Mouse (Mus musculus) layer of hippocampus, adult 9-10 months (tissue): Measurements from ENCODE around the gene Cacna2d1.

Source experiments
- DNase-seq: peaks from one replicate; pipeline ENCODE4 v3.0.0; 2022; ENCODE audit warnings: low spot score

Cacna2d1 gene

DNA sequence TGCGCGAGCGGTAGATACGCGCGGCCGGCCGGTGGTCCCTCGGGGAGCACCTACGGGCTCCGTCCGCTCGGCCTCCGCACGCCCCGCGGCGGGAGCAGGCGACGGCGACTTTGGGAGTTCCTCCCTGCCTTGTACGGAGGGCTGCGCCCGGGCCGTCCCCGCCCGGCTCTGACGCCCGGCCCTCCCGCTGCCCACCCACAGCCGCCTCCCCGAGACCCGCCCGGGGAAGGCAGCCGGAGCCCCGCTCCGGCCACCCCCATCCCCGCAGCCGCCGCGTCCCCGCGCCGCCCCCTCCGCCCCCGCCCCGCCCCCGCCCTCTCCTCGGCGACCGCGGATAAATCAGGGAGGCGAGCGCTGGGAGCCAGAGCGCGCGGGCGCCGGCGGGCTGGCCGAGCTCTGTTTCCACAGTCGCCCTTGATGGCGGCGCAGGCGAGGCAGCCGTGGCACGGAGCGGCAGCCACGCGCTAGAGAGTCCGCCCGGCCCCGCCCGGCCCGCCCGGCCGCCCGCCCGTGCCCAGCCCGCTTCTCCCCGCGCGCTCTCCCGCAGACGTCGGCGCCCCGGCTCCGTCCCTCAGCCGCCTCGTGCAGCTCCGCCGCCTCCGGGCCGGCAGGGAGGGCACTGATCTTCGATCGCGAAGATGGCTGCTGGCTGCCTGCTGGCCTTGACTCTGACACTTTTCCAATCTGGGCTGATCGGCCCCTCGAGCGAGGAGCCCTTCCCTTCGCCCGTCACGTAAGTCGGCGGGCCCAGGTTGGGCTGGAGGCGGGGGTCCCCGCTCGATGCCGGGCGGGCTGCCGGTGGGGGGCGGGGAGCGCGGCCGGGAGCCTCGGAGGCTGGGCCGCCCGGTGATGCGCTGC is at the start of gene Cacna2d1:
TSS of gene Cacna2d1 (plus strand) at position 316 of the 858 bp plus-strand sequence.
- DNase-seq = no peak

DNA sequence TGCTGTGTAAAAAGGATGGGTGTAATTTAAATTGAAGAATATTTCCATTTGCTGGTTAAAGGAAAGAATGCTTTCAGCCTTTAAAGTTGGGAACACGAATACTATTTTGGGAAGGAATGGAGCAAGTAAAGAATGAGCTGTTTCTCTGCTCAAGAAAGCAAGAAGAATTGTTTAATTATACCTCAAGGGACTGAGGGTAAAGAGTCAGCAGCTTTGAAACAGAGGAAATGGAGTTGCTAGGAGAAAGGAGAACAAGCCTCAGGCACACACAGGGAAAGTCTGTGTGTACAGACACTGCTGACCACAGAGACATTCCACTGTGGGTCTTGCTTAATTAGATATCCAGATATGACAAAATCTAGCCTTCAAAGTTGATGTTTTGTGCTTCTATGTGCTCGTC is 39.4 kb upstream of the Cacna2d1 start:
- no peak for DNase-seq

DNA sequence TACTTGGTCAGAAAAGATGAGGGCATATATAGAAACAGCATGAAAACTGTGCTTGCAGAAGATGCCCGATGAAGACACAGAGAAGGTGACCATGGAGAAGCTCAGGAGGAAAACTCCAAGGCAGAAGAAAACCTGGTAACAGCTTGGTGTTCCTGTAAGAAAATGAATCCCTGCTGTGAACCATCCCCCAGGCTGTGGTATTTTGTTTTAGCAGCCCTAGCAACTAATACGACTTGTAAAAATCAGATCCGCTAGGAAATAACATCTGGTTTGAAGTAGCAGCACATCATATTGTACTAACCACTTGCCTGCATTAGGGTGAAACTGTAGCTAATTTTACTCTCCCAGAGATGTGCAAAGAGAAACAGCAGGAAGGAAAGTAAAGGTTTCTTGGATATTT is 37.8 kb upstream of the Cacna2d1 start:
- DNase-seq = no peak

DNA sequence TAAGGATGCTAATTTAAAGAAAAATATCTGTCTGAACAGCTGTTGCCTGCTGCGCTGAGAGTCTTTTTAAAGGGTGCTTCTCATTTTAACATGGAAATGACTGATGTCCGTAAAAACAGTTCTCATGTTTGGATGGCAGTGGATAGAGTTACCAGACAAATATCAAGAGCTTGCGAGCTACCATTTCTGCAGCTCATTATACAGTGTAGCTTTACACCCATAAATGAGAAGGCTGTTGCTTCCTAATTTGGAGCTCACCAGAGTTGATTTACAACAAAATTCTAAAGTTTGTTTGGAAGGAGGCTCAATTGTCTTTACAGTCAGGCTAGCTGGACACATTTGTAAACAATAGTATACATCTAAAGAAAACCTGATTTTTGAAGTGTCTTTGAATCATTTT is 28.0 kb upstream of the Cacna2d1 start:
- no peak for DNase-seq

DNA sequence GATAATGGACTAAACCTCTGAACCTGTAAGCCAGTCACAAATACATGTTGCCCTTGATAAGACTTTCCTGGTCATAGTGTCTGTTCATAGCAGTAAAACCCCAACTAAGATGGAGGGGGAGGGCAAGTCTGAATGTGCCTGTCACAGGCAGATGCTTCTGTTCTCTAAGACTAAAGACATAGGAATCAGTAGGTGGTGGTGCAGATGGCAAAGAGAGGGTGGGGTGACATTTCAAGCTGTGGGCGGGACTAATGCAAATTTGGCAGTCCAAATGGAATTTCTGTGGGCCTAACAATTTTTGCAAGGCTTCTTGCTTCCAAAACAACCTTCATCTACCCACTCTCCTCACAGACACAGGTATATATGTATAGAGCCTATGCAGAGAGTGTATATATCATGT is 19.6 kb upstream of the Cacna2d1 start:
- no peak for DNase-seq

DNA sequence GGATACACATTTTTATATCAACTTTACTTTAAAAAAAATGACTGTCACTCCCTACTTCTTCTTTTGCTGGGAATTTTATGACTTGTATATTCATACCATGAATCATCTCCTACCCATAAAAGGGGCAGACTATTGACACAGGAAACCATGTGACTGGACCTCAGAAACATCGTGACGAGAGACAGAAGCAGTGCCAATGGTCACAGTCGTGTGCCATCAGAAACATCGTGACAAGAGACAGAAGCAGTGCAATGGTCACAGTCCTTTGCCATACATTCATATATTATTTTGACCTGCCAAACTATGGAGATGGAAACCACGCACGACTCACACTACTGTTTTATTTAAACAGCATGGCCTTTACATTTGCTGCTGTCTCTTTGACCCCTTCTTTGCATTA is 6.0 kb upstream of the Cacna2d1 start:
- no peak for DNase-seq

DNA sequence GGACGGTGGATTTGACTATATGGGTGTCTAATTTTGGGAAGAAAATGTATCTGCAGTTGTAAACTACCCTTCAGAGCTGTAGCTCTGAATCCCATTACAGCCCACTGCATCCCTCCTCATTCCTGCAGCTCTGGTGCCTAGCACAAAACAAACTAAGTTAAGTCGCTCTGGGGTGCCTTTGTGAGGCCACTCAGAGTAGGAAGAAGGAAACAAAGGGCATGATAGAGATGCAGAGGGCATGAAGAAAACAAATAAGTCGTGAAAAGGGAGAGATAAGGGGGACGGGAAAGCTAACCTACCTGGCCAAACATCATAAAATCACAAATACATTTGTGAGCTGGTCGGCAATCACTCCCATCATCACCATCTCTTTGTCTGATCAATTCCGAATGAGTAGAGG is 1.5 kb upstream of the Cacna2d1 start:
- DNase-seq = no peak

DNA sequence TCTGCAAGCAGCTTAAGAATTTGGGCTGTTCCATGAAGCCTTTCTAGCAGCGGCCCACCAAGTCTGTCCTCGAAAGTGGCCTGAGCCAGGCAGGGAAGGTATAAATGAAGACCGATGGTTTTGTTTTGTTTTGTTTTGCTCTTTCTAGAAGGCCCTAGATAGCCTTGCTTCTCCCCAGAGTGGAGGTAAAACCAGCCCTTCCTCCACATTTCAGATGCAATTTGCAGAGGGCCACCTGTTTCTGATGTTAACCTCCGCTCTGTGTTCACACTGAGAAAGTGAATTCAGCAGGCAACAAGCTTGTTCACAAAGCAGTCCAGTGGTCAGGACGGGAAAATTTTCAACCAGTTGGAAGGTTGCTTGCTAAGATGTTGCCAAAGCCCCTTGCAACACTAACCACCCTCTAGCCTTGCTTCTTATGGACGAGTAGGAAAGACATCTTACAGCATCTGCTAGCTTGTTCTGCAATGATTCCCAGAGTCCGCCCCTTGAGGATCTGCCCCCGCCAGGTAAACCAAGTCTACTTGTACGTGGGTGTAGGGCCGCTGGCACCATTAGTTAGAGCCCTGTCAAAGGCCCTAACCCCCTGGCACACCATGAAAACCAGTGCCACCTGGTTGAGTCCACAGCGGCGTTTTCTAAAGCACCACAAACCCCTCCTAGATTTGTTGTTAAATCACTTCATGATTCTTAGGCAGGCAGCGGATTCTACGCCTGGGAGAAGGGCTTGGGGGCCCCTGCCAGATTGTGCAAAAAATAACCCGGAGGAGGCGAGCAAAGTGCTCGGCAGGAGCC is 713 bp upstream of the Cacna2d1 start:
- DNase-seq = no peak

DNA sequence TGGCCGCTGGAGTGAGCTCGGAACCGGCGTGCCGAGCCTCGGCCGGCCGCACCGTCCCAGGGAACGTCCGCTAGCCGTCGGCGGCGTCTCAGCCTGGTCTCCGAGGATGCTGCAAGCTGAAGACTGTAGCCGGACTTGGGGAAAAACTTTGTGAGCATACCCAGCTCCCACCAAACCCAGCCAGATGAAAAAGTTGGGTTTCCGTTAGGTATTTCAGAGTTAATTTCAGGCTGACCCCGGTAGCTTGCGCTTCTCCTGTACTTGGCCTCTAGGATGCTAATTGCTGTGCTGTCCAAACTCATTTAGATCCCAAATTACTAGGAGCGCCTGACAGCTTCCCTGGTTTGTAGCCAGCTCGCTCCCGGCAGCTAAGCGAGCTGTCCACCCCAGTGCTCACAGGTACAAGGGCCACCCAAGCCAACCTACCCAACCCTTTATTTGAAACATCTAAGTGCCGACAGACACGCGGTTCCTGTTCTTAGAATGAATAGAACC is 790 bp downstream of the Cacna2d1 start:
- no peak for DNase-seq

DNA sequence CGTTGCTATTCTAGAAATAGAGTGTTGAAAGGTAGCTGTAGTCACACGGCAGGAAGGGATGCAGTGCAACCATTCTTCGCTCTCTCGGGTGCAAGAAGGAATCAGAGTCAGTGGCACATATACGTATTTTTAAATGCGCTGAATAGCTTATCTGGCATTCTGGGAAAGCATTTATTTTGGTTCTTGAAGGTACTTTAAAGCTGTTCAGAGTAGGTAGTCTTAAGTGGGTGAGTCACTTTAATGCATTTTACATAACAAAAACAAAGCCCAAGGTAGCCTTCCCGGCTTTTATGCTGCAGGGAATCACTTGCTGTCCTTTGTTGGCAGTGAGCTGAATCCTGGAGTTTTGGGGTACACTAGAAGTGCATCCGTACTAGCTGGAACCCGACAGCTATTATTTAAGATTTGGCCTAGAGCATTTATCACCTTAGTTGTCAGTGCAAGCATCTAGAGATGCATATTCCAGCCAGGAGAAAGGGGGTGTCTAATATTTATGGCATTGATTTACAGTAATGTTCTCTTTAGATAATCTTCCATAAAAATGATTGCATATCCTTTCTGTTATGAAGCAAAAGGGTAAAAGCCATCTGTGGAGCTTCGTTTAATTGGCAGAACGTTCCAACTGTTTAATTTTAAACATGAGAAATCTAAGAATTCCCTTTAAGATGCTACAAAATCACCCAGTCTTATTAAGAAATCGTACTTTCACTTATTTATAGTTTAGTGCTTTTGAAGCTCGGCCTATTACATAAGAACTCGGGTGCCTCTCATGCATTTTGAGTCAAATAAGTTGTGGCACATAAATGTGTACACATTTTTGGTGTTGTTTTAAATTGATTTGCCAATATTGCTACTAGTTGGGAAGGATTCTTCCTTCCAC is 1.6 kb downstream of the Cacna2d1 start:
- no peak for DNase-seq

DNA sequence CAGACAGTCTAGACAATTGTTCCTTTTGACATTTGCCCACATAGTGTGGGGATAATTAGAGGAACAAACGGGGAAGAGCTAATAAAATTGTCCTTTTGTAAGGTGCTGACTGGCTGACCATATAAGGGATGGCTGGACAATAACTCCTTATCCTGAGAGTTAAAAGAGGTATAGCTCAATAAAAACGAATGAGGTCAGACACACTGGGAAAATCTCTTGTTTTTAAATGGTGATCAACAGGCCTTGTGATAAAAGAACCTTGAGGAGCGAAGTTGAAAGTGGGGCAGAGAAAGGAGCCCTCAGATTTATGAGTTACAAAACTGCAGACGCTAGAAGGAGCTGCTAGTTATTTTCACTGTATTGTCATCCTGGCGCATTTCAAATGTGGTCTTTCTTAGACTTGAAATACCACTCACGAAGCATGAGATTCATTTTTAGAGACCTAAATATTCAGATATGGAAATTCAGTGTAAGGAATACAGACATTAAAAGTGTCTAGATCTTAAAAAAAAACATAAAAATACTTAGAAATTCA is 6.8 kb downstream of the Cacna2d1 start:
- DNase-seq = no peak

DNA sequence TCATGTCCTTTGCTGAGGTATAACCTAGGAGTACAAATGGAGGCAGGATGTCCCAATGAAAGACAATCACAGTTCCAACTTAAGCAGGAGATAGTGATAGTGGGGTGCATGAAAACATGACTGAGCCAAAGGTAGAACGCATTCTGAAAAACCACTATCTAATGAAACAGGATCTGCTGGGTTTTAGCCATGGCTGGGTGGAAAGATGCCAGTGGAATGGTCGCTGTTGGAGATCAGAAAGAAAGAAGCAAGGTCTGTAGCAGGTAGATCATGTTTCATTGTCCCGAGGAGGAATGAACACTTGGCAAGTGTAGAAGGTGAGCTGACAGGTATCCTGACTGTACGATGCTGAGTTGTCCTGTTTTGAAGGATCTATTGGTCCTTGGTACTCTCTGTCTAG is 7.6 kb downstream of the Cacna2d1 start:
- DNase-seq = no peak

DNA sequence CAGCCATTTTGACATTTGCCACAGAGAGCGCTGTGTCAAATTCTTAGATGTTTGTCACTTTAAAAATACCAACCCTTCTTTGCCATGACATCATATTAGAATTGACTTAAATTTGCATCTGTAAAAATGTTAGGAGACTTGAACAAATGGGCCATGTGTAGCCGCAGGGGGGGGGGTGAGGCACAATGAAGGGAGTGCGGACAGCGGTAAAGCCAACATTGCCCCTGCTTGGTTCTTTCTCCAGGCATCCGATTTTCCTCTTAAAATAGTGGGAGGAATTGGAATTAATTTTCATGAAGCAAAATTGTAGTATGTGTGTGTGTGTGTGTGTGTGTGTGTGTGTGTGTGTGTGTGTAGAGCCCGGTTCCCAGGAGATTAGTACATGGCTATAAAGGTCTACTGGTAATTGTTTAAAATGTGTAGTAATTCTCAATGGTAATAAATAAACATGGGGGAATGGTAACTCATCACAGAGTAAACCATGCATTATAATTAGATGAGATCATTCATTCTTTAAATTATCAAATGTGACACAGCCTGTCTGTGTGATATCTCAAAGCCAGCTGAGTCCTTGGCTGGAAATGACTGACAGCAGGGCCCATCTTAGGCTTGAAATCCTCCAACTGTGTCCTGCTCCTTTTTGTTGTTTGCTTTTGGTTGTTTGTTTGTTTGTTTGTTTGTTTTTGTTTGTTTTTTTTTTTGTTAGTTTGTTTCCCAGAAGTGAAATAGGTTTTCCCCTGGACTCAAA is 14.0 kb downstream of the Cacna2d1 start:
- DNase-seq = no peak

DNA sequence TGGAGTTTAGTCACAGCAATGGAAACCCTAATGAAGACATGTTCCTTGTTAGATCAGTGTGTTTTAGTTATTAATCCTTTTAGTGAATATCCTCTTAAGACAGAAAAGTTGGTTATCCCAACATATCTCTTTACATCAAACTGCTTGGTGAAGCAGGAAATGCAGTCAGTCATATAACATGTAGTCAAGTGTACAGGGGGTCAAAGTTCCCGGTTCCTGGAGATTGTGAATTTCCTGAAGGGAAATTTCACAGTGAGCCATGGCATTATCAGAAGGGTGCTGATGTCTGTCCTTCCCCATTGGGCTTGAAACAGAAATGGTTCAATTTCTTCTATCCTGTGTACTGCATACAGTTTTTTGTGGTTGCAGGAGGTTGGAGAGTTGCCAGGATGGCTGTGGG is 25.3 kb downstream of the Cacna2d1 start:
- no peak for DNase-seq

DNA sequence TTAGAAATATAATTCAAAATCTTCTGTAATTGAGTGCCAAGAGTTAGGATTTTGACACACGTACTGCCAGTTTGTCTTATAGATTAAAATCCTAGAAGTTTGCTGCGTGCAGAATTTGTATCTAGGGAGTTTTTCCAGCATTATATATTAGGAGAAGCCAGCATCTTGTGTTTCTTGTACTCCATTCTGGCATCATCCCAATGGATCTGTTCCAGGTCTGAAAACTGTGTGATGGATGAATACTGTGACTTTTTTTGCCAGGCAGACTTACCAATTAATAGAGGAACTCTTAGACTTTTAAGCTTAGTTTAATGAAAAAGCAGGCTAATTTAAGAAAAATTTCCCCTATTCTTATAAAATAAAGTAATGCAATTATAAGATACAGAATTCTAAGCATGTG is 27.4 kb downstream of the Cacna2d1 start:
- DNase-seq = no peak

DNA sequence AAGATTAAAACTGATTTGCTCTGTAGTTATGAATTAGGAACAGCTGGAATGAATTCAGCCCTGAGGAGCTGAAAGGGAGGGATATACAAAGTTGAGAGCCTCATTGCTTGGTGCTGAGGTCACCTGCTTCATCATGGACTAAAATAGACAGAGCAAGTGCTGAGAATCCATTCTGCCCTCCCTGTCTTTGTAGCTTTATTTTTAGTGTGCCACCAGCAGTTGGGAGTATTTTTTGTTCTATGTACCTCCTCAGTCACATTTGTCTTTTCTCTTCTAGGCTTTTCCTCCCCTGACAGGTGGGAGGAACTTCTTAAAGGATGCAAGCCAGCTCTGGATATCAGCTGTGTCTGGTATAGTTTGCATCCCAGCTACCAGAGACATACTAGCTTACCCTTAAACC is 32.4 kb downstream of the Cacna2d1 start:
- DNase-seq = no peak

DNA sequence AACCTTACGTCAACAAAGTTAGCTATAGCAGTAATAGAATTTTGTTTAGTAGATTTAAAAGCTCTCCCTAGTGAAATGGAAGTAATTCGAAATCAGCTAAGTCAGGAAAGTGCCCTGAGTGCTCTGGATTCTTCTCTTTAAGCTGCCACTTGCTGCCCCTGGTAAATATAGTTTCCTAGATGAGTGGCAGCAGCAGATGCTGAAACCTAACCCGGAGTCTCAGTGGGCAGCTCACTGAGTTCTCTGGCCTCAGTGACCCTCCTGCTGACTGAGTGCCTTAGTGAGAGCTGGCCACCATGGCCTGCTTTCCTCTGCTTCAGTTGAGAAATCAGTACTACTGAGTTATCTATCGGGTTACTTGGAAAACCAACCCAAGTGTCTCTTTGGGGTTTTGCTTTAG is 37.3 kb downstream of the Cacna2d1 start:
- no peak for DNase-seq

DNA sequence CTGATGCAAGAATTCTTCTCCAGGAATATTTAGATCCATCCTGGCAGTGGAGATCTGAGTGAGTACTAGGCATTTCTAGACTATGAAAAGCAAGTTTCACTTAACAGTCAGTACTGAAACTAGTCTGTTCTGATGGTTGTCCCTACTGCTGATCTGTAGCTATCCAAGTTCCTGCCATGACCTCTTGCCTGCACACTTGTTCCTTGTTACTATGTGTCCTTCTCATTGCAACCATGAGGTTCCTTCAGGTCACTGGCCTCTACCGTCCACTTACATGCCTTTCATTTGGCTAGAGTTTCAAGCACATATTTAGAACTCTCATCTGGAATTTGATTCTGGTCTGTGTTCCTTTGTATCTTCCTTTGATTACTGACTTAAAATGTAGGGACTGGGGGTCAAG is 37.9 kb downstream of the Cacna2d1 start:
- no peak for DNase-seq

DNA sequence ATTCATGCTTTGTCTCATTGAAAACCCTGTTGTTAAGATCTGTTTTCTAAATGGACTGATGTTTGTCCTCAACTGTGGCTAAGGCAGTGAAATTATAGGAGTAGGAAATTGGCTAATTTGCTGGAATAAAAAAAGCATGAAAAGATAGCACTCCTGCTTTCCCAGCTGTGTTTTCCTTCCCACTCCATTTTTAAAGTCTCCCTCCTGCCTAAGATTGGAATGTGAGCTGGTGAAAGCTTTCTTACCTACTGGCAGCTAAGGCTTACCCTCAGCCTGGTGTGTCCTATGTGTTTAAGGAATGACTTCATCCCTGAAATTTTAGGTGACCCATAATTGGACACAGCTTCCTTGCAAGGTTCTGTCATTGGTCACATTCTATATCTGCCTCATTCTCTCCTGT is 40.2 kb downstream of the Cacna2d1 start:
- DNase-seq = no peak

DNA sequence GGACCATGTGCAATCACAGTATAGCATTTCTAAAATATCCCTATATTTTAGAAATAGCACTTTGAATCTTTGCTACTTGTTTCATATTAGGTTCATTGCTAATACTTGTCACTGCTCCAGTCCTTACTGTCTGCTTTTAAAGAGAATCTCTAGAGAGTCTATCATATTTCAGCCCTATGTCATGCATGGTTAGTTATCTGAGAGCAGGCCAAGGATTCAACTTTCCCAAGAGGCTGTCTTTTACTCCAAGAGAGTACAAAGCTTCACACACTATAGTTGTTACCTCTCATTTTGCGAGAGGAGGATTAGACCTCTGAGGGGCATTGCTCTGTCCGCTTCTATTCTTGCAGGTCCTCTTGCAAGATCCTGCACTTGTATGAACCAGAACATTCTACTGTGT is 44.7 kb downstream of the Cacna2d1 start:
- no peak for DNase-seq

DNA sequence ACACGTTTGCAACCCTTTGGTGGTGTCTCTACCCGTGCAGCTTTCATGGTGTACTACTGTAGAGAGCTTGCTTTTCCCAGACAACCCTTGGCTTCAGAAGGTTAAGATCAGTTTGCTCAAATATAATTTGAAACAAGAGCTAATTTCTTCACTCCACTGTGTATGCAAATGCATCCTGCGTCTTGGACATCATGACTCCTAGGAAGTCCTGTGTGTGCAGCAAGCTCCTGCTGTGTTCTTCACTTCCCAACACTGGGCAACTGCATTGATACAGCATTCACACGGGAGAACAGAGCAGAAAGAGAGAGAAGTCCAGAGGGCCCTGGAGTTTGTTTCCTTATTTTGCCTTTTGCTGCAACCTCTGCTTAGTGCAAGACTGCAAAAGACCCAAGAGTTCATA is 48.1 kb downstream of the Cacna2d1 start:
- no peak for DNase-seq
